Mouse (Mus musculus): ENCODE measurements around the gene Fbxl4. TPM values are rescaled to one million over a fixed set of nuclear protein-coding genes. Genes with fewer than 3 reads are reported as not detected.
A peak's percentile ranks its signal among the peaks of the same experiment; 100 is the strongest.

Gene Fbxl4
- polyA plus RNA-seq, 1 experiment from 2014 or later = 15.2 TPM

DNA sequence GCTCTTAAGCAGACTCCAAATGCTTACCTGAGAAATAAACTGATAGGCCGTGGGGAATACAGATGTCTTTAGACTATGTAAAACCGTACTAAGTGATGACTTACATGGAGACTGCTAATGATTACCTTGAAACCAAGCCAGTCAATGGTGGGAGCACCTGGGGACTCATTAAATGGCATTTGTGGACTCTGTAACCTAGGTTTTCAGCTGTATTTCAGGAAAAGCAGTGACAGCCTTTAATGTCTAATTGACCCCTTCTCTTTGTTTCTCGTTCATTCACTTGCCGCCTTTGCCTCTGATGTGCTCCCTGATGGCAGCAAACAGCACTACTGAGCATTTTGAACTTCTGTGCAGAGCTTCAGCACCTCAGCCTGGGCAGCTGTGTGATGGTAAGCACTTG, 65.1 kb downstream of the Fbxl4 start:
- no peak for ATAC-seq (ENCODE audit: insufficient read depth, low FRiP score)
- no peak overlapping the region for H3K4me2 ChIP-seq (ENCODE audit: low read depth, low read length)
- H3K27ac ChIP-seq (ENCODE audit: low read length) = no peak overlapping the region
- H3K4me1 ChIP-seq (ENCODE audit: control insufficient read depth, insufficient read depth, low read length) = no peaks in the 10 kb centered on the region
- no peak overlapping the region for H3K9ac ChIP-seq (ENCODE audit: low read length)
- no peaks in the 10 kb centered on the region for H3K27me3 ChIP-seq (ENCODE audit: control insufficient read depth, insufficient read depth, low read length)
- 86% methylated on average over 4 of the region's 4 CpGs for WGBS
- H3K9me3 ChIP-seq (replicated peaks; ENCODE audit: control insufficient read depth, low read length) = no peaks in the 10 kb centered on the region
- H3K4me3 ChIP-seq (replicated peaks; ENCODE audit: low read length) = no peak overlapping the region
- 0 out of 2 replicates have a peak, but pooled peaks cover 3% of the 10 kb centered on the region for H3K36me3 ChIP-seq (ENCODE audit: control insufficient read depth, insufficient read depth, low read length)

DNA sequence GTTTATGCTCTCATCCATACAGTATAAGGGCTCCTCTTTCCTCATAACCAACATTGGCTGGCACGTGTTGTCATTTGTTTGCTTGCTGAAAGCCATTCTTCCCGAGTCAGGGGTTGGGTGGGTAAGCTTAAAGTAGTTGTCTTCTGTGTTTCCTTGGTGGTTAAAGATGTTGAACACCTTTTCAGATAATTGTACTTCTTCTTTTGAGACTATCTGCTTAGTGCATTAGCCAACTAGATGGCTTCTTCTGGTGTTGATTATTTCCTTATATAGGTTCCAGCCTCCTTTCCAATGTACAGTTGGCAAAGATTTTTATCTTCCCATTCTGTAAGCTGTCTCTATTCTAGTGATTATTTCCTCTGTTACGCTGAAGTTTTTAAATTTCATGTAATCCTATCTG, 70.8 kb downstream of the Fbxl4 start:
- Histone ChIP-seq H3K4me1 (ENCODE audit: control insufficient read depth, insufficient read depth, low read length) (no peaks in the 10 kb centered on the region), H3K27ac (ENCODE audit: low read length) (no peak overlapping the region), H3K4me2 (ENCODE audit: low read depth, low read length) (no peak overlapping the region), H3K9me3 (replicated peaks; ENCODE audit: control insufficient read depth, low read length) (no peaks in the 10 kb centered on the region), H3K4me3 (replicated peaks; ENCODE audit: low read length) (no peak overlapping the region), H3K36me3 (ENCODE audit: control insufficient read depth, insufficient read depth, low read length) (no peaks in the 10 kb centered on the region), H3K27me3 (ENCODE audit: control insufficient read depth, insufficient read depth, low read length) (no peaks in the 10 kb centered on the region), H3K9ac (ENCODE audit: low read length) (no peak overlapping the region)
- no peak for ATAC-seq (ENCODE audit: insufficient read depth, low FRiP score)
- 89% methylated on average over 3 of the region's 3 CpGs for WGBS

DNA sequence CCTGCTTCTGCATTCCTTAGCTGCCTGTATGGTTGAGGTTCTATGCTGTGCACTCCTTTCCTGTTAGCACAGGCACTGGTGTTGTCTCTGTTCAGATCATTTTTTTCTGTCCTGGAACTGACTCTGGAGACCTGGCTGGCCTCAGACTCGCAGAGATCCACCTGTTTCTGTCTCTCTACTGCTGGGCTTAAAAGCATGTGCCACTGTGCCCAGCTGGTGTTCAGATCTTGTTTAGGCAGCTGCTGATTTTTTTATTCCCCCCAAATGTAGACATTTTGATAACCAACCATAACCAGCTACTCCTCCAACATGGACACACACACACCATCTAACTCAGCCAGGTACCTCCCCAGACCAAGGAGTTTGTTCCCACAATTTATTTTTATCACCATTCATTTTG, 112.2 kb downstream of the Fbxl4 start:
- Histone ChIP-seq H3K36me3 (ENCODE audit: control insufficient read depth, insufficient read depth, low read length) (no peaks in the 10 kb centered on the region), H3K27me3 (ENCODE audit: control insufficient read depth, insufficient read depth, low read length) (peaks cover 1% of the 10 kb centered on the region; the same call in 1 of the 2 replicates), H3K4me2 (ENCODE audit: low read depth, low read length) (no peak overlapping the region), H3K4me1 (ENCODE audit: control insufficient read depth, insufficient read depth, low read length) (no peaks in the 10 kb centered on the region), H3K9me3 (replicated peaks; ENCODE audit: control insufficient read depth, low read length) (no peaks in the 10 kb centered on the region), H3K4me3 (replicated peaks; ENCODE audit: low read length) (no peak overlapping the region), H3K9ac (ENCODE audit: low read length) (no peak overlapping the region), H3K27ac (ENCODE audit: low read length) (no peak overlapping the region)
- 81% methylated on average over 1 of the region's 1 CpGs for WGBS
- no peak for ATAC-seq (ENCODE audit: insufficient read depth, low FRiP score)

DNA sequence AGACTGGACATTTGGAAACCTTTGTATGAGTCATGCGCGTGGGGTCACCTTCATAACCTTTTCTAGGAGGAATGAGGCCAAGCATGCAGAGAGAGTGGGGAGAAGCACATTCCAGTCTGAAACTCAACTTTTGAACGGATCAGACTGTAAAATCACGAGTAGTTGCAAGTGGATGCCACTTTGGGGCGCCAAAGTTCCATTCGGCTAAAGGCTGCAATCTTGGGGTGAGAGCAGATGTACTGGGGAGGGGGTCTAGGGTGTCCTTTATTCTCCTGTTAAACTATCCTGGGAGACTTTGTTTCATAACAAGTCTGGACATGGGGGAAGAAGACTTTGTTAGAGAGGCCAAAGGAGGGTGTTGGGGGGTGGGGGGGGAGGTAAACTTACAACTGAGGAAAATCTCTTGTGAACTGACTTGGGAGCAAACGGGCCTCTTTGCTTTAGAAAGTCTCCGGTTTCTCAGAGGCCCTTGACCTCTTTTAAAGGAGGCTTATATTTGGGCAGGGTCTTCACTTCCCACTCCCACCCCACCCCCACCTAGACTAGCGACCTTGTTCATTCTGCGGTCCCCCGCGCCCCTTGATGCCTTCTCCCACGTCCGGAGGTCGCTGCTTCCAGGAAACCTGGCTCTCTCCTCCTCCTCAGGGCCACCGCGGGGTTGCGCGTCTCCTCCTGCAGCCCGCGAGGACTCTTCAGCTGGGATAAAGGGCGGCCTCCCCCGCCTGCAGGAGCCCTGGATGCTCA, 119.8 kb downstream of the Fbxl4 start:
- peak overlapping the region; percentile 54 for H3K4me2 ChIP-seq (ENCODE audit: low read depth, low read length)
- H3K27ac ChIP-seq (ENCODE audit: low read length) = no peak overlapping the region
- peaks cover 5% of the 10 kb centered on the region; the same call in 1 of the 2 replicates for H3K4me1 ChIP-seq (ENCODE audit: control insufficient read depth, insufficient read depth, low read length)
- 1% methylated on average over 23 of the region's 23 CpGs for WGBS
- no peaks in the 10 kb centered on the region for H3K9me3 ChIP-seq (replicated peaks; ENCODE audit: control insufficient read depth, low read length)
- no peaks in the 10 kb centered on the region for H3K36me3 ChIP-seq (ENCODE audit: control insufficient read depth, insufficient read depth, low read length)
- H3K27me3 ChIP-seq (ENCODE audit: control insufficient read depth, insufficient read depth, low read length) = peaks cover 71% of the 10 kb centered on the region
- H3K9ac ChIP-seq (ENCODE audit: low read length) = 0 out of 2 replicates have a peak overlapping the region, but pooled peaks have one; percentile 39
- peak overlapping the region; percentile 28 for H3K4me3 ChIP-seq (replicated peaks; ENCODE audit: low read length)
- ATAC-seq (ENCODE audit: insufficient read depth, low FRiP score) = 0 out of 2 replicates have a peak, but pooled peaks have one; percentile 25

DNA sequence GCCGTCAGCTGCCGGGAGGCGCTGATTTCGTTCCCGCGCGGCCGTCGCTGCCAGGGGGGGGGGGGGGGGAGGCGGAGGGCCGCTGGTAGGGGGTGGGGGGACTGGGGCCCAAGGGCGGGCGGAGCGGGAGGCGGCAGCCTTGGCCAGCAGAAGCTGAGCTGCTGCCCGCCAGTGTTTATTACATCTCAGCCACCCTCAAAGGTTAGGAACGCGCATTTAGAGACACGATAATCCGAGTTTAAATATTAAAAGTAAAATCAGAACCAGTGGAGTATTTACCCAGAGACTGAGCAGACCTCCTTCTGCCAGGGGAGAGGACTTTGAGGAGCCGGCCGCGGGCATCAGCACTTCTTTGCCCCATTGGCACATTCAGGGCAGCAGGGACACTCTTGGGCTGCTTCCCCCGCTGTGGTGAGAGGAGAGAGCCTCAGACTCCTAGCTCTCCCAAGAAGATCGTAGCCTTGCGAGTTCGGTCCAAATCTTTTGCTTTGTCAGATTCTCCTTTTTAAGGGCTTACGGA, 120.4 kb downstream of the Fbxl4 start:
- H3K27ac ChIP-seq (ENCODE audit: low read length) = no peak overlapping the region
- peak overlapping the region; percentile 54 for H3K4me2 ChIP-seq (ENCODE audit: low read depth, low read length)
- H3K9me3 ChIP-seq (replicated peaks; ENCODE audit: control insufficient read depth, low read length) = no peaks in the 10 kb centered on the region
- H3K4me1 ChIP-seq (ENCODE audit: control insufficient read depth, insufficient read depth, low read length) = peaks cover 5% of the 10 kb centered on the region; the same call in 1 of the 2 replicates
- peak overlapping the region; percentile 28 for H3K4me3 ChIP-seq (replicated peaks; ENCODE audit: low read length)
- 1% methylated on average over 22 of the region's 28 CpGs for WGBS
- 0 out of 2 replicates have a peak overlapping the region, but pooled peaks have one; percentile 39 for H3K9ac ChIP-seq (ENCODE audit: low read length)
- no peaks in the 10 kb centered on the region for H3K36me3 ChIP-seq (ENCODE audit: control insufficient read depth, insufficient read depth, low read length)
- peaks cover 74% of the 10 kb centered on the region for H3K27me3 ChIP-seq (ENCODE audit: control insufficient read depth, insufficient read depth, low read length)
- ATAC-seq (ENCODE audit: insufficient read depth, low FRiP score) = no peak

DNA sequence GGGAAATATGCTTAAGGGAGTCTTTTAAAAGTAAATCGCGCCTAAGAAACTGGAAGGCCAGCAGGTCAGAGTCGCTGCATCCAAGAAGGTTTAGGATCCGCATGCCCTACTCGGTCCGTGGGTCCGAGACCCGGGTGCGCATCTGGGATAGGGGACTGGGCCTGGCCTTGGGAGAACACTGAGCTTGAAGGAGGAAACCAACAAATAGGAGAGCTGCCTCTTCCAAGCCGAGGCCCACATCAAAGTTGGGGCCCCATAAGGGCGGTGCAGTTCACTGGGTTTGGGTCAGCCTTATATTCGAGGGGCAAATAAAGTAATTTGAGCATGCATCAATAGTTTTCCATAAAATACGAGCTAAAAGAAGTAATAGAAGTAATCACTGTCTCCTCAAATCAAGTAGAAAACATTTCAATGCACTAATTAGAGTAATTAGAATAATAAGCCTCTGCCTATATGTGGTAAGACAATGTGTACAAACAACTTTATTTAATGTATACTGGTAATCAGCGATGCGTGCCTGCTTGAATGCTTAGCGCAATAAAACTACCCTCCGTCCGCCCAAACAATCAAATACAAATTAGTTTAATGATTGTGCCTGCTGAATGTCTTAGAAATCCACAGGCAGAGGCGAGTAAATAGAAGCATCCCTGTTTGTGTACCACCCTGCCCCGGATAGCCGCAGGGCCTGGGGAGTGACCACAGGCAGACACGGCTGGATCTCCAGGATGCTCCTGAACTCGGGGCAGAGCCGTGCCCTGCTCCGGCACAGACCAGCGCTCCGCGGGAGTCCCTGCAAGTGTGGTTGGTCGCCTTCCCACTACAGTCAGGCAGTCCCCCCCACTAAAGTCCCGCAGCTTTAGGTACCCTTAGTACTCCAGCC, 121.4 kb downstream of the Fbxl4 start:
- 3% methylated on average over 30 of the region's 30 CpGs for WGBS

DNA sequence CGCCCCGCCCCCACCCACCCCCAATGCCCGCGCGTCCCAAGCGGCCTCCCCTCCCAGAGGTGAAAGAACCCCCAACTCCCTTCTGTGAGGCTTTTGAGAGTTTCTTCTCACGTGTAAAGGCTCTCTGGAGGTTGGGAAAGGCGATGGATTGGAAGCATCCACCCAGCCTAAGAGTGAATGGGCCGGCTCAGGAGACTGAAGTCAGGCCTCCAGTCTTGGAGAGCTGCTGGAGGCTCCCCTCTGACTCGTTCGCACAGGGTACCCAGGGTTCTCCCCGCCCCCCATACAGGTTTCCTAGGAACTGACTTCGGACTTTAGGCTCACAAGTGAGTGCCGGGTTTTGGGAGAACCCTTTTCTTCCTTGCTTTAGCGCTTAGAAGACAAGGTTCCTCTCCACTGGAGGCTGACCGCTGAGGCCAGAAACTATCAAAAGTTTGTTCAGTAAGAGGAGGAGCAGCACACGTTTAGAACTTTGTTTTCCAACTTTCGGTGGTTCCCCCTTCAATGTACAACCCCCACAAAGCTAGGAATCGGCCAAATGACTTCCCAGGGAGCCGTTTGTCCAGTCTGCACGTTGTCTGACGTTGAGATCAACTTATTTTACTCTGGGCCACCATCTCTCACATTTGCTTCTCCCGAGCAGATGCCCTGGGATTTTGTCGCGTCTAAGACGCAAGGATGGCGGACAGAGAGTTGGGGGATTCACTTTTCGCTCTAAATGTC, 122.2 kb downstream of the Fbxl4 start:
- ATAC-seq (ENCODE audit: insufficient read depth, low FRiP score) = no peak
- peaks cover 81% of the 10 kb centered on the region for H3K27me3 ChIP-seq (ENCODE audit: control insufficient read depth, insufficient read depth, low read length)
- no peaks in the 10 kb centered on the region for H3K36me3 ChIP-seq (ENCODE audit: control insufficient read depth, insufficient read depth, low read length)
- H3K27ac ChIP-seq (ENCODE audit: low read length) = no peak overlapping the region
- peaks cover 5% of the 10 kb centered on the region; the same call in 1 of the 2 replicates for H3K4me1 ChIP-seq (ENCODE audit: control insufficient read depth, insufficient read depth, low read length)
- no peak overlapping the region for H3K4me3 ChIP-seq (replicated peaks; ENCODE audit: low read length)
- 2% methylated on average over 28 of the region's 28 CpGs for WGBS
- no peak overlapping the region for H3K9ac ChIP-seq (ENCODE audit: low read length)
- H3K9me3 ChIP-seq (replicated peaks; ENCODE audit: control insufficient read depth, low read length) = no peaks in the 10 kb centered on the region
- no peak overlapping the region for H3K4me2 ChIP-seq (ENCODE audit: low read depth, low read length)

More for the DNA sequence above, 121.4 kb downstream of the Fbxl4 start:
- Histone ChIP-seq H3K9me3 (replicated peaks; ENCODE audit: control insufficient read depth, low read length) (no peaks in the 10 kb centered on the region), H3K27me3 (ENCODE audit: control insufficient read depth, insufficient read depth, low read length) (peaks cover 79% of the 10 kb centered on the region), H3K4me1 (ENCODE audit: control insufficient read depth, insufficient read depth, low read length) (peaks cover 5% of the 10 kb centered on the region; the same call in 1 of the 2 replicates), H3K36me3 (ENCODE audit: control insufficient read depth, insufficient read depth, low read length) (no peaks in the 10 kb centered on the region), H3K9ac (ENCODE audit: low read length) (no peak overlapping the region), H3K4me2 (ENCODE audit: low read depth, low read length) (no peak overlapping the region), H3K27ac (ENCODE audit: low read length) (no peak overlapping the region), H3K4me3 (replicated peaks; ENCODE audit: low read length) (no peak overlapping the region)
- ATAC-seq (ENCODE audit: insufficient read depth, low FRiP score) = no peak

DNA sequence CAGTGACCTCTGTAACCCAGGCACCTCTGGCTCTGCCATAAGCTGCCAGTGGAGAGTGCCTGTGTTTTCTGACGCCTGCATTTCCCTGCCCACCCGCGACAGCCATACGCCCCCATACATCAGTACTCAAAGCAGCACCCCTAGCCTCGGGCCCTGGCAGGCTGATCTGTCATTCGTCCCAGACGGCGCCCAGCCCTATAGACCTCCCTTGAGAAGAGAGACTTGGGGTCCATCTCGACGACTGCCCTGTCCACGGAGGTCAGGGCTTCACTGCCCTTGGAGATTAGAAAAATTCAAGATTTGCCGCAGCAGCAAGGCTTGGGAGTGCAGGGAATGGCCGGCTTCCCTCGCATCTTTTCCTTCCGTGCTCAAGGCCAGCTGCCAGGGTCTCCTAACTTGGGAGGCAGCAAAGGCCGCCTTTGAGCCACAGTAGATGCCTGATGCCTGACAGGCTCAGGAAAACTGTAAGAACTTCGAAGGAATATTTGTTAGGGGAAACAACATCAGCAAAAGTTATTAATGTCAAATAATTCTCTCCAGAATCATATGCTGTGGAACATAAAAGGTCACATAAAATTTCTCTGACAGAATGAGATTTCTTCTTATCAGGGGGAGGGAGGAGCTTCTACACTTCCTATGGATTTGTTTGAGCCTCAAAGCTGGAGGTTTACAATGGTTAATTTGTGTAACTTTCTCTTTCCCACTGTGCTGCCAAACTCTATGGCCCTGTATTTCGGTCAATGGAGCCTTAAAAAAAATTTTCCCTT, 122.9 kb downstream of the Fbxl4 start:
- 3% methylated on average over 18 of the region's 18 CpGs for WGBS
- no peak overlapping the region for H3K27ac ChIP-seq (ENCODE audit: low read length)
- H3K4me3 ChIP-seq (replicated peaks; ENCODE audit: low read length) = no peak overlapping the region

More for the DNA sequence above, 122.9 kb downstream of the Fbxl4 start:
- H3K9ac ChIP-seq (ENCODE audit: low read length) = no peak overlapping the region
- no peaks in the 10 kb centered on the region for H3K36me3 ChIP-seq (ENCODE audit: control insufficient read depth, insufficient read depth, low read length)
- no peak for ATAC-seq (ENCODE audit: insufficient read depth, low FRiP score)
- no peak overlapping the region for H3K4me2 ChIP-seq (ENCODE audit: low read depth, low read length)
- H3K4me1 ChIP-seq (ENCODE audit: control insufficient read depth, insufficient read depth, low read length) = peaks cover 5% of the 10 kb centered on the region; the same call in 1 of the 2 replicates
- H3K27me3 ChIP-seq (ENCODE audit: control insufficient read depth, insufficient read depth, low read length) = peaks cover 75% of the 10 kb centered on the region
- no peaks in the 10 kb centered on the region for H3K9me3 ChIP-seq (replicated peaks; ENCODE audit: control insufficient read depth, low read length)

All from stomach, embryonic 16.5 days (tissue).